Mouse (Mus musculus) heart, embryonic 13.5 days (tissue): ENCODE measurements around the gene B3galt1. TPM values are rescaled to one million over a fixed set of nuclear protein-coding genes. Genes with fewer than 3 reads are reported as not detected.

Experiments used
- ATAC-seq: fragments of 200-750 bp; cut with Nextera tagmentation; 2 replicates; pipeline ENCODE4 v1.8.0; 2017; ENCODE audit warnings: moderate TSS enrichment; ENCODE audit not compliant: insufficient number of reproducible peaks, low FRiP score, low TSS enrichment; ENCODE audit errors: extremely low read depth
- H3K27ac ChIP-seq: fragments of 300-500 bp; sonication (generic); replicated peaks from 2 replicates; pipeline ENCODE4 v1.5.1; 2015; ENCODE audit warnings: moderate library complexity, mild to moderate bottlenecking, inconsistent platforms
- H3K27me3 ChIP-seq: fragments of 300-500 bp; sonication (generic); replicated peaks from 2 replicates; pipeline ENCODE4 v1.6.1; 2015; ENCODE audit warnings: mild to moderate bottlenecking, inconsistent platforms
- H3K36me3 ChIP-seq: fragments of 300-500 bp; sonication (generic); 2 replicates; pipeline ENCODE4 v1.6.1; 2015; ENCODE audit warnings: mild to moderate bottlenecking, inconsistent platforms
- H3K4me1 ChIP-seq: fragments of 300-500 bp; sonication (generic); 2 replicates; pipeline ENCODE4 v1.6.1; 2015; ENCODE audit warnings: inconsistent platforms
- H3K4me2 ChIP-seq: fragments of 300-500 bp; sonication (generic); 2 replicates; pipeline ENCODE4 v1.6.1; 2015; ENCODE audit warnings: inconsistent platforms, mild to moderate bottlenecking, moderate library complexity
- H3K4me3 ChIP-seq: fragments of 300-500 bp; sonication (generic); 2 replicates; pipeline ENCODE4 v1.5.1; 2015; ENCODE audit warnings: moderate library complexity, mild to moderate bottlenecking, inconsistent platforms
- H3K9ac ChIP-seq: fragments of 300-500 bp; sonication (generic); 2 replicates; pipeline ENCODE4 v1.6.1; 2015; ENCODE audit warnings: inconsistent platforms, mild to moderate bottlenecking, moderate library complexity
- H3K9me3 ChIP-seq: fragments of 300-500 bp; sonication (generic); 2 replicates; pipeline ENCODE4 v1.6.1; 2016; ENCODE audit warnings: inconsistent platforms
- WGBS: fragments of 180-500 bp; shearing (Covaris S2); methylation state at CpG from one replicate; pipeline ENCODE4 v1.1.7; 2015; ENCODE audit warnings: mixed read lengths; 5-methylcytosine and 5-hydroxymethylcytosine counted together
- polyA plus RNA-seq: library from polyadenylated mRNA; unstranded; fragments of >200 nt; fragmentation: Nextera tagmentation; extraction: Ambion mirVana; gene quantifications from 2 replicates; pipeline ENCODE4 v1.2.1, GENCODE M21; 2015

B3galt1 gene
- 6.0 and 6.8 TPM in 2 replicates for polyA plus RNA-seq

- H3K4me1 ChIP-seq: peaks cover 14% of the 10 kb centered on the region
- peak; percentile 87 for ATAC-seq
- 0 out of 2 replicates have a peak, but pooled peaks cover 4% of the 10 kb centered on the region for H3K27me3 ChIP-seq
- peak within 1 kb of the TSS; percentile 74 for H3K27ac ChIP-seq
- H3K4me2 ChIP-seq: peak within 1 kb of the TSS; percentile 95
- H3K9me3 ChIP-seq: no peaks in the 10 kb centered on the region
- under 1% methylated on average over 75 of the region's 83 CpGs for WGBS
- peak within 1 kb of the TSS; percentile 81 for H3K9ac ChIP-seq
- peak within 1 kb of the TSS; percentile 70 for H3K4me3 ChIP-seq
- no peaks in the 10 kb centered on the region for H3K36me3 ChIP-seq
Observed at GRCm38 (mm10) chr2:67565480-67566331, at the start of gene B3galt1. B3galt1 (plus strand) TSS chr2:67565871.

GRCm38 (mm10) chr2:67516405-67516804, 49.3 kb upstream of the B3galt1 start:
- no peaks in the 10 kb centered on the region for H3K36me3 ChIP-seq
- no peaks in the 10 kb centered on the region for H3K27me3 ChIP-seq
- H3K9me3 ChIP-seq: no peaks in the 10 kb centered on the region
- no peaks in the 10 kb centered on the region for H3K4me1 ChIP-seq
- ATAC-seq: no peak
- no peak overlapping the region for H3K27ac ChIP-seq
- no peak overlapping the region for H3K9ac ChIP-seq
- no peak overlapping the region for H3K4me3 ChIP-seq
- H3K4me2 ChIP-seq: no peak overlapping the region
- 83% methylated on average over 7 of the region's 7 CpGs for WGBS

GRCm38 (mm10) chr2:67535347-67535746, 30.3 kb upstream of the B3galt1 start:
- Histone ChIP-seq H3K27me3 (no peaks in the 10 kb centered on the region), H3K4me1 (no peaks in the 10 kb centered on the region), H3K27ac (no peak overlapping the region), H3K9me3 (no peaks in the 10 kb centered on the region), H3K4me2 (no peak overlapping the region), H3K9ac (no peak overlapping the region), H3K4me3 (no peak overlapping the region), H3K36me3 (no peaks in the 10 kb centered on the region)
- WGBS: 82% methylated on average over 2 of the region's 2 CpGs
- no peak for ATAC-seq

GRCm38 (mm10) chr2:67539426-67539825, 26.2 kb upstream of the B3galt1 start:
- Histone ChIP-seq H3K36me3 (no peaks in the 10 kb centered on the region), H3K27ac (no peak overlapping the region), H3K4me3 (no peak overlapping the region), H3K9ac (no peak overlapping the region), H3K27me3 (no peaks in the 10 kb centered on the region), H3K4me1 (no peaks in the 10 kb centered on the region), H3K4me2 (no peak overlapping the region), H3K9me3 (no peaks in the 10 kb centered on the region)
- no peak for ATAC-seq
- WGBS: 74% methylated on average over 6 of the region's 6 CpGs

- Histone ChIP-seq H3K27ac (no peak overlapping the region), H3K4me1 (no peaks in the 10 kb centered on the region), H3K9me3 (no peaks in the 10 kb centered on the region), H3K4me2 (0 out of 2 replicates have a peak overlapping the region, but pooled peaks have one; percentile 16), H3K4me3 (no peak overlapping the region), H3K27me3 (no peaks in the 10 kb centered on the region), H3K9ac (no peak overlapping the region), H3K36me3 (no peaks in the 10 kb centered on the region)
- no peak for ATAC-seq
- WGBS: 62% methylated on average over 11 of the region's 11 CpGs
Observed at GRCm38 (mm10) chr2:67541957-67542696, 23.5 kb upstream of the B3galt1 start.

- Histone ChIP-seq H3K4me3 (no peak overlapping the region), H3K4me2 (no peak overlapping the region), H3K9me3 (no peaks in the 10 kb centered on the region), H3K9ac (no peak overlapping the region), H3K36me3 (no peaks in the 10 kb centered on the region), H3K27ac (no peak overlapping the region), H3K4me1 (no peaks in the 10 kb centered on the region), H3K27me3 (no peaks in the 10 kb centered on the region)
- 61% methylated on average over 8 of the region's 8 CpGs for WGBS
- ATAC-seq: no peak
Observed at GRCm38 (mm10) chr2:67544426-67544825, 21.2 kb upstream of the B3galt1 start.

- peak overlapping the region; percentile 74; the same call in 1 of the 2 replicates for H3K27ac ChIP-seq
- WGBS: 3% methylated on average over 23 of the region's 23 CpGs
- peak; percentile 33; the same call in 1 of the 2 replicates for ATAC-seq
- peak overlapping the region; percentile 70 for H3K4me3 ChIP-seq
- 0 out of 2 replicates have a peak, but pooled peaks cover 4% of the 10 kb centered on the region for H3K27me3 ChIP-seq
- H3K4me1 ChIP-seq: peaks cover 14% of the 10 kb centered on the region
- H3K4me2 ChIP-seq: peak overlapping the region; percentile 95
- peak overlapping the region; percentile 81 for H3K9ac ChIP-seq
- no peaks in the 10 kb centered on the region for H3K36me3 ChIP-seq
- no peaks in the 10 kb centered on the region for H3K9me3 ChIP-seq
Observed at GRCm38 (mm10) chr2:67564851-67565479, 706 bp upstream of the B3galt1 start.

- Histone ChIP-seq H3K27ac (no peak overlapping the region), H3K9ac (peak overlapping the region; percentile 81), H3K9me3 (no peaks in the 10 kb centered on the region), H3K4me2 (peak overlapping the region; percentile 95), H3K4me1 (peaks cover 14% of the 10 kb centered on the region), H3K4me3 (peak overlapping the region; percentile 70), H3K27me3 (0 out of 2 replicates have a peak, but pooled peaks cover 4% of the 10 kb centered on the region), H3K36me3 (no peaks in the 10 kb centered on the region)
- no peak for ATAC-seq
- WGBS: 2% methylated on average over 12 of the region's 12 CpGs
Observed at GRCm38 (mm10) chr2:67566566-67566965, 895 bp downstream of the B3galt1 start.

GRCm38 (mm10) chr2:67567141-67567680, 1.5 kb downstream of the B3galt1 start:
- WGBS: 16% methylated on average over 8 of the region's 8 CpGs
- H3K9me3 ChIP-seq: no peaks in the 10 kb centered on the region
- H3K9ac ChIP-seq: peak overlapping the region; percentile 81
- ATAC-seq: no peak
- peak overlapping the region; percentile 70 for H3K4me3 ChIP-seq
- H3K27ac ChIP-seq: no peak overlapping the region
- H3K4me1 ChIP-seq: peaks cover 14% of the 10 kb centered on the region
- H3K27me3 ChIP-seq: 0 out of 2 replicates have a peak, but pooled peaks cover 4% of the 10 kb centered on the region
- H3K36me3 ChIP-seq: no peaks in the 10 kb centered on the region
- H3K4me2 ChIP-seq: peak overlapping the region; percentile 95

GRCm38 (mm10) chr2:67576634-67577033, 11.0 kb downstream of the B3galt1 start:
- Histone ChIP-seq H3K4me1 (no peaks in the 10 kb centered on the region), H3K4me2 (no peak overlapping the region), H3K27me3 (no peaks in the 10 kb centered on the region), H3K9me3 (no peaks in the 10 kb centered on the region), H3K27ac (no peak overlapping the region), H3K9ac (no peak overlapping the region), H3K4me3 (no peak overlapping the region), H3K36me3 (no peaks in the 10 kb centered on the region)
- 64% methylated on average over 2 of the region's 2 CpGs for WGBS
- ATAC-seq: no peak

GRCm38 (mm10) chr2:67583091-67583490, 17.4 kb downstream of the B3galt1 start:
- WGBS: 69% methylated on average over 2 of the region's 2 CpGs
- H3K27ac ChIP-seq: no peak overlapping the region
- no peaks in the 10 kb centered on the region for H3K27me3 ChIP-seq
- H3K4me2 ChIP-seq: no peak overlapping the region
- H3K4me1 ChIP-seq: no peaks in the 10 kb centered on the region
- ATAC-seq: no peak
- H3K36me3 ChIP-seq: no peaks in the 10 kb centered on the region
- H3K9ac ChIP-seq: no peak overlapping the region
- no peaks in the 10 kb centered on the region for H3K9me3 ChIP-seq
- no peak overlapping the region for H3K4me3 ChIP-seq
